Mouse (Mus musculus) embryonic facial prominence, embryonic 14.5 days (tissue): ENCODE data around the gene Plxna3. TPM values are rescaled to one million over a fixed set of nuclear protein-coding genes. Genes with fewer than 3 reads are reported as not detected.

ENCODE experiments used
- ATAC-seq: fragments of 200-750 bp; cut with Nextera tagmentation; 2 replicates; pipeline ENCODE4 v1.8.0; 2017; ENCODE audit warnings: low read depth, moderate number of reproducible peaks, moderate TSS enrichment
- DNase-seq: peaks from one replicate; pipeline ENCODE4 v3.0.0-alpha.2; 2015; ENCODE audit warnings: low spot score
- H3K27ac ChIP-seq: fragments of 300-500 bp; sonication (generic); replicated peaks from 2 replicates; pipeline ENCODE4 v1.5.1; 2014; ENCODE audit warnings: low read depth, mild to moderate bottlenecking, low read length, moderate library complexity
- H3K27me3 ChIP-seq: fragments of 300-500 bp; sonication (generic); replicated peaks from 2 replicates; pipeline ENCODE4 v1.6.1; 2014; ENCODE audit warnings: low read length; ENCODE audit not compliant: control insufficient read depth, insufficient read depth
- H3K36me3 ChIP-seq: fragments of 300-500 bp; sonication (generic); 2 replicates; pipeline ENCODE4 v1.6.1; 2014; ENCODE audit warnings: low read length, mixed read lengths; ENCODE audit not compliant: control insufficient read depth, insufficient read depth
- H3K4me1 ChIP-seq: fragments of 300-500 bp; sonication (generic); 2 replicates; pipeline ENCODE4 v1.6.1; 2014; ENCODE audit warnings: antibody characterized with exemption, low read length; ENCODE audit not compliant: control insufficient read depth, insufficient read depth
- H3K4me2 ChIP-seq: fragments of 300-500 bp; sonication (generic); 2 replicates; pipeline ENCODE4 v1.6.1; 2014; ENCODE audit warnings: low read depth, mild to moderate bottlenecking, low read length, moderate library complexity, mixed read lengths
- H3K4me3 ChIP-seq: fragments of 300-500 bp; sonication (generic); 2 replicates; pipeline ENCODE4 v1.5.1; 2014; ENCODE audit warnings: low read depth, mild to moderate bottlenecking, low read length
- H3K9ac ChIP-seq: fragments of 300-500 bp; sonication (generic); 2 replicates; pipeline ENCODE4 v1.6.1; 2014; ENCODE audit warnings: low read depth, mild to moderate bottlenecking, low read length, moderate library complexity, mixed read lengths
- H3K9me3 ChIP-seq: fragments of 300-500 bp; sonication (generic); 2 replicates; pipeline ENCODE4 v1.6.1; 2016; ENCODE audit warnings: low read length; ENCODE audit not compliant: control insufficient read depth
- WGBS: fragments of 180-500 bp; shearing (Covaris S2); extraction: QIAGEN DNeasy Blood & Tissue Kit; methylation state at CpG from one replicate; pipeline ENCODE4 v1.1.7; 2014; 5-methylcytosine and 5-hydroxymethylcytosine counted together
- polyA plus RNA-seq: library from polyadenylated mRNA; unstranded; fragments of >200 nt; fragmentation: Nextera tagmentation; extraction: Ambion mirVana; gene quantifications from 2 replicates; pipeline ENCODE4 v1.2.1, GENCODE M21; 2014

The Plxna3 gene
- polyA plus RNA-seq, 1 experiment from 2014 or later = 18.0 TPM

DNA sequence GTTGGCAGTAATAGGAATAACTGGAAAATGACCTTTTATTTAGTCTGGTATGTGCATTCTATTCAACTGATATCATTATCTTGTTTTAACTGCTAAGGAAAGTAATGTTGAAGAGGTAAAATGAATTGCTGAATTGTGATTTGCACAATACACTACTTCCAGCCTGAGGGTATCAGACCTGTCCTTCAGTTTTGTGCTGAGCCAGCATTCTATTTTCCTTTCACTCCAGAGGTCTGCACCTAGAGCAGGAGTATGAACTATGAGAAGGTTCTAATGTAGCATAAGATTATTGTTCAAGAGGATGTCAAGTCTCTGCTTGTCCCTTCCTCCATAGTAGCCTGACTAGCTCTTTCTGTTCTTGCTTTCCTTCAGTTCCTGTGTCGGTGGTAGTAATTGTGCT, 30.5 kb upstream of the Plxna3 start:
- no peak overlapping the region for H3K4me3 ChIP-seq
- no peak overlapping the region for H3K27ac ChIP-seq
- WGBS = 73% methylated on average over 1 of the region's 1 CpGs
- DNase-seq (no peak), ATAC-seq (no peak)
- H3K36me3 ChIP-seq = 0 out of 2 replicates have a peak, but pooled peaks cover 25% of the 10 kb centered on the region
- no peaks in the 10 kb centered on the region for H3K9me3 ChIP-seq
- no peaks in the 10 kb centered on the region for H3K27me3 ChIP-seq
- H3K9ac ChIP-seq = no peak overlapping the region
- no peak overlapping the region for H3K4me2 ChIP-seq
- no peaks in the 10 kb centered on the region for H3K4me1 ChIP-seq

GRCm38 (mm10) chrX:74299721-74300120, 29.1 kb upstream of the Plxna3 start:
- WGBS = 86% methylated on average over 3 of the region's 3 CpGs
- Histone ChIP-seq H3K9me3 (no peaks in the 10 kb centered on the region), H3K36me3 (0 out of 2 replicates have a peak, but pooled peaks cover 25% of the 10 kb centered on the region), H3K27ac (no peak overlapping the region), H3K4me3 (no peak overlapping the region), H3K9ac (no peak overlapping the region), H3K4me2 (no peak overlapping the region), H3K27me3 (no peaks in the 10 kb centered on the region), H3K4me1 (no peaks in the 10 kb centered on the region)
- DNase-seq (no peak), ATAC-seq (no peak)

DNA sequence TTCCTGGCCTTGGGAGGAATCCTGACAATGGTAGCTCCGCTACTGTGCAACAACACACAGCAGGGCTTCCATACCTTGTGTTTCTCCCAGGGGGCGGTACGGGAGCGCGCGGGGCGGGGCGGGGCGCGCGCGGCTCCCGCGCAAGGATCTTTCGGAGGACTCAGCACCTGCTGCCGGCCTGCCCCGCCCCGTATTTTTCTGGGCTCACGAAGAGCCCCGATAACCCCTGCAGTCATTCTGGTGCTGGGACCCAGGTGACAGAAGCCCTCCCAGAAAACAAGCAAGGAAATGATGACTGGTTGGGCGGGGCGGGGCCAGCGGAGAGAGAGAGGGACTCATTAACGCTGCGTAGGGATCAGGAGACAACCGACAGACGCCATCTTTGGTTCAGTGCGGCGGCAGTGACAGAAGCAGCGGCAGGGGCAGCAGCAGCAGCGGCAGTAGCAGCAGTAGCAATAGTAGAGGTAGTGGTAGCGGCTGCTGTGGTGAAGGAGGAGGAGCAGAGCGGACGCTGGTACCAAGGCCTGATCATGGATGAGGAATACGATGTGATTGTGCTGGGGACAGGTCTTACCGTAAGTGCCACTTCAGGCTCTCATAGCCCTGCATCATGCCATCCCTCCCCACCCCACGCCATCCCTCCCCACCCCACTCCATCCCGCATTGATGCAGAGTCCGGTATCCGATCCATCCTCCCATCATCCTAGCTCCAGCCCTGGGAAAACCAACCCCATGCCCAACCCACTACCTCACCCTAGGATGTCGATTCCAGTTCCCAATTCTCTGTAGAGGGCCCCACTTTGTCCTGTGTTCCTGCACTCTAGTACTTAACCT, 23.8 kb upstream of the Plxna3 start, which contains the start of gene Gdi1:
Gene Gdi1, plus strand, starts transcription at position 132 of the 834 bp plus-strand sequence.
- peak; percentile 80 for DNase-seq
- H3K27ac ChIP-seq = peak within 1 kb of the TSS; percentile 89
- peak within 1 kb of the TSS; percentile 57 for H3K4me3 ChIP-seq
- peak within 1 kb of the TSS; percentile 56 for H3K4me2 ChIP-seq
- peak within 1 kb of the TSS; percentile 74 for H3K9ac ChIP-seq
- no peaks in the 10 kb centered on the region for H3K27me3 ChIP-seq
- no peaks in the 10 kb centered on the region for H3K4me1 ChIP-seq
- peaks cover 55% of the 10 kb centered on the region for H3K36me3 ChIP-seq
- ATAC-seq = peak; percentile 88
- WGBS = 17% methylated on average over 27 of the region's 41 CpGs
- no peaks in the 10 kb centered on the region for H3K9me3 ChIP-seq

DNA sequence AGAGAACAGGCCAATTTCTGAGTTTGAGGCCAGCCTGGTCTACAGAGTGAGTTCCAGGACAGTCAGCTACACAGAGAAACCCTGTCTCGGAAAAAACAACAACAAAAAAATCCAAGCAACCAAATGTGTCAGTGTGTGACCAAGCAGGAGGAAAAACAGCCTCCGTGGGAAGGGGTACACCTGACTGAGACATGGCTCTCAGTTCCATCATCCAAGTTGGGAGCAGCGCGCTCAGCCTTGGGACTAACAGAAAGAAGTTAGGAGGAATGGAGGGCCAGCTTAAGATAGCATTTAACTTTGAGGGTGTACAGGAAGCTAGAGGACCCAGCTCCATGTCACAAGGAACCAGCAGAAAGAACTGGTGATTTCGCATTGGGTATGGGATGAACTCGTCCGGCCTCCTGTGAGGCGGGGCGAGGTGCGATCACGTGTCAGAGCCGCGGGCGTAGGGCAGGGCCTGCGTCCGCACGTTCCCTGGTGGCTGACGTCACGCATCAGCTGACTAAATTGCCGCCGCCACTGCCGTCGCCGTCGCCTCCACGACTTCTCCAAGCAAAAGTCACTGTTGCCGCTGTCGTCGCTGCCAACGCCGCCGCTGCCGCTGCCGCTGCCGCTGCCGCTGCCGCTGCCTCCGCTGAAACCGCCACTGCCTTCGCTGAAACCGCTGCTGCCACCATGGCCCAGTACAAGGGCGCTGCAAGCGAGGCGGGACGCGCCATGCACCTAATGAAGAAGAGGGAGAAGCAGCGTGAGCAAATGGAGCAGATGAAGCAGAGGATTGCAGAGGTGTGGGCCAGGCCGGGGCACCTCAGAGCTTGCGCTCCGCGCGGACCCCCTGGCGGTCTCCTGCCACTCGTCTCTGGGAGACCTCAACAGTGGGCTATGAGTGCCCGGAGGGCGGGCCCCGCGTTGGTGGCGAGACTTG, 16.1 kb upstream of the Plxna3 start, which contains the start of gene Fam50a:
Gene Fam50a, plus strand, starts transcription at position 494 of the 925 bp plus-strand sequence.
- H3K4me1 ChIP-seq = no peaks in the 10 kb centered on the region

DNA sequence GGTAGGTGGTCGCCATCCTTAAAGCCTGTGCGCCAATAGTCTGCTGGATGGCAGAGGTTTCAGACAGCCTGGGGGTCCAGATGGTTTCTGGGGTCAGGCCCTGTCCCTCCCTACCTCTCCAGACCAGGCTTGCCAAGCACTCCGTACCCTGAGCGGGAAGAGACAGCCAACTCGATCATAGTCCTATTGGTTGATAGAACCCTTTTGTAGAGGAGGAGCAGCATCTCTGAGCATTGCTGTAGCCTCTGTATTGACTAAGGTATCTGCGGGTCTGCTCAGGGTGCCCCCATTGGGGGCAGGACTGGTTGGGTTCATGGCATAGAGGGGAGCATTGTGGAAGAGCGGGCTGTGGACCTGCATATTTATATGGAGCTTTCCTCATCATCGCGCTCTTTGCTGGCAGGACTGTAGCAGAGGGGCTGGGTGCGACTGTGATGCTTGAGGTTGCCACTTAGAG, 377 bp downstream of the Plxna3 start:
- Histone ChIP-seq H3K9me3 (no peaks in the 10 kb centered on the region), H3K36me3 (peaks cover 7% of the 10 kb centered on the region; the same call in 1 of the 2 replicates), H3K9ac (peak overlapping the region; percentile 70), H3K27me3 (no peaks in the 10 kb centered on the region), H3K4me1 (peaks cover 3% of the 10 kb centered on the region; the same call in 1 of the 2 replicates), H3K27ac (peak overlapping the region; percentile 39; the same call in 1 of the 2 replicates), H3K4me3 (peak overlapping the region; percentile 52), H3K4me2 (peak overlapping the region; percentile 65)
- ATAC-seq (peak; percentile 20), DNase-seq (no peak)
- 14% methylated on average over 8 of the region's 10 CpGs for WGBS

More for the DNA sequence above, 16.1 kb upstream of the Plxna3 start, which contains the start of gene Fam50a:
- ATAC-seq (peak; percentile 96), DNase-seq (peak; percentile 94)
- H3K36me3 ChIP-seq = peaks cover 32% of the 10 kb centered on the region
- peak within 1 kb of the TSS; percentile 66 for H3K4me2 ChIP-seq
- H3K9me3 ChIP-seq = no peaks in the 10 kb centered on the region
- H3K9ac ChIP-seq = peak within 1 kb of the TSS; percentile 83
- H3K27ac ChIP-seq = peak within 1 kb of the TSS; percentile 81
- WGBS = 28% methylated on average over 35 of the region's 59 CpGs
- peak within 1 kb of the TSS; percentile 62 for H3K4me3 ChIP-seq
- H3K27me3 ChIP-seq = no peaks in the 10 kb centered on the region

DNA sequence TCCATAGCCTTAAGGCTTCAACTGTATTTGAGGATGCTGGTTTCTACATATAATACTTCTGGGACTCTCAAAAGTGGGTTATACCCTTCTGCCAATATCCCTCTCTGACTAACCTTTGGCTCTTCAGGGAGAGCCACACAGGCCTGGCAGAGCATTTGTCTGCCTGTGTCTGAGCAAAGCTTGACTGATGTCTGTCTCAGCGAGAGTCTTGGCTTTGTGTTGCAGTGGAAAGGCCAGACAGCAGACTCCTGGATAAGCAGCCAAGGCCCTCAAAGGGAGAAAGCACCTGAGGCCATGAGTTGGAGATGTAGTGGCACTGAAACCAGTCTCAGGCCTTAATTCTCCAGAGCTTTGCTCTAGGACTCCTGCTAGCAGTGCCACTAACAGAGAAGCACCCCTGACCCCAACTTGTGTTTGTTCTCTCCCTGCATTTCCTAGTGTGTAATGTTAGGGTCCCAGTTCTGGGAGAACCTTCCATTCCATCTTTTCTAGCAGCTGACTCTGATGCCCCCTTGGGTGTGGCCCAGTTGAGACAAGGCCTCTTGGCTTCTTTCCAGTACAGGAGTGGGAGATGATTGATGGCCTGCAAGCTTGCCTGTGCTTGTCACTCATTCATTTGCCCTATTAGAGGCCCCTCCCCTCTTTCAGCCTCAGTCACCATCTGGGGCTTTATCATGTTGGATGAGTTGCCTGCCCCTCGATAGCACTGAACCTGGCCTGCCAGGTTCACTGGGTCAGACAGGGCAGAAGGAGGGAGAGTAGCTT, 1.5 kb downstream of the Plxna3 start:
- H3K9me3 ChIP-seq = no peaks in the 10 kb centered on the region
- 45% methylated on average over 2 of the region's 2 CpGs for WGBS
- peaks cover 3% of the 10 kb centered on the region; the same call in 1 of the 2 replicates for H3K4me1 ChIP-seq
- H3K36me3 ChIP-seq = peaks cover 18% of the 10 kb centered on the region; the same call in 1 of the 2 replicates
- H3K4me2 ChIP-seq = peak overlapping the region; percentile 65
- 0 out of 2 replicates have a peak overlapping the region, but pooled peaks have one; percentile 3 for H3K27ac ChIP-seq
- no peaks in the 10 kb centered on the region for H3K27me3 ChIP-seq
- H3K9ac ChIP-seq = peak overlapping the region; percentile 70
- no peak for ATAC-seq
- H3K4me3 ChIP-seq = peak overlapping the region; percentile 52
- DNase-seq = peak; percentile 60

DNA sequence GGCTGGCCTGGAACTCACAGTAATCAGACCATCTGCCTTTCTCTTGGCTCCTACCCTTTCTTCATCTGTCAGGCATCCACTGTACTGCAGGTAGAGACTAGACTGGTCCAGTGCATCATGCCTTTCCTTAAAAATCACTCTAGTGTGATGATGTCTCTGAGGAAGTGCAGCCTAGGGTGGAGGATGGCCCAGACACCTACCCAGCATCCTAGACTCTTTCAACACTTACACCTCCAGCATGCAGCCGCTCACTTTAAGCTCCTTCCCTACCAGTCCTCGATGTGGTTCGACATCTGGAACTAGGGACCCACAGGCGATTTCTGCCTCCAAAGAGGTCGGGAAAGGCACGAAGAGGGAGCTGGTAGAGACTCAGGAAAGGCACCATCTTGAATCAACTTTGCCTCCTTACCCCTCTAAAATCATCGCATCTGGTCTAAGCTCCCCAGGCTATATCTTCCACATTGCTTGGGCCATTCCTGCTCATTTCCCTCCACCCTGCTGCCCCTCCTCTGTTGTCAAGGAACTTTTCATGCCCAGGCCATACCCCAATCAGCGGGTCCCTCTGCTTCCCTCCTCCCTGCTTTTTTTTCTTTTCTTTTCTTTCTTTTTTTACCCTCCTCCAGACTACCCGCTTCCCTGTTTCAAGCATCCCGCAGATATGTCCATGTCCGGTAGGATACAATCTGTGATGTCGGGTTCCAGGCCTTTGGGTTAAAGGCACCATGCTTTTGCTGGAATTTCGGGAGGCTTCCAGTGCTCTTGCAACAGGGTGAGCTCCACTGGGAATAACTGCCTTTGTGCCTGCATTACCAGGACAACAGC, 24.0 kb downstream of the Plxna3 start:
- H3K9me3 ChIP-seq = no peaks in the 10 kb centered on the region
- peak overlapping the region; percentile 72 for H3K9ac ChIP-seq
- H3K27ac ChIP-seq = peak overlapping the region; percentile 44
- H3K4me2 ChIP-seq = peak overlapping the region; percentile 61
- no peaks in the 10 kb centered on the region for H3K36me3 ChIP-seq
- no peaks in the 10 kb centered on the region for H3K27me3 ChIP-seq
- WGBS = 27% methylated on average over 13 of the region's 13 CpGs
- peak overlapping the region; percentile 46 for H3K4me3 ChIP-seq
- peak; percentile 60; the same call in 1 of the 2 replicates for ATAC-seq
- no peak for DNase-seq
- H3K4me1 ChIP-seq = no peaks in the 10 kb centered on the region
